Mouse (Mus musculus) heart, embryonic 10.5 days (tissue): ENCODE results near the gene 2210407C18Rik. TPM values are rescaled to one million over a fixed set of nuclear protein-coding genes. Genes with fewer than 3 reads are reported as not detected.

Experiments used
- DNase-seq: peaks from one replicate; pipeline ENCODE4 v3.0.0-alpha.2; 2017; ENCODE audit warnings: low spot score
- H3K27ac ChIP-seq: fragments of 300-500 bp; sonication (generic); 2 replicates; pipeline ENCODE4 v1.5.1; 2016; ENCODE audit warnings: mild to moderate bottlenecking
- H3K27me3 ChIP-seq: fragments of 300-500 bp; sonication (generic); 2 replicates; pipeline ENCODE4 v1.6.1; 2016; ENCODE audit warnings: mild to moderate bottlenecking; ENCODE audit not compliant: poor library complexity, insufficient read depth, severe bottlenecking
- H3K36me3 ChIP-seq: fragments of 300-500 bp; sonication (generic); 2 replicates; pipeline ENCODE4 v1.6.1; 2016; ENCODE audit warnings: mild to moderate bottlenecking, moderate library complexity
- H3K4me1 ChIP-seq: fragments of 300-500 bp; sonication (generic); 2 replicates; pipeline ENCODE4 v1.6.1; 2016; ENCODE audit warnings: mild to moderate bottlenecking
- H3K4me3 ChIP-seq: fragments of 300-500 bp; sonication (generic); 2 replicates; pipeline ENCODE4 v1.5.1; 2016; ENCODE audit warnings: mild to moderate bottlenecking, moderate library complexity
- H3K9me3 ChIP-seq: fragments of 300-500 bp; sonication (generic); 2 replicates; pipeline ENCODE4 v1.6.1; 2016; ENCODE audit warnings: mild to moderate bottlenecking, moderate library complexity
- WGBS: fragments of 180-500 bp; shearing (Covaris S2); methylation state at CpG from one replicate; pipeline ENCODE4 v1.1.7; 2016; 5-methylcytosine and 5-hydroxymethylcytosine counted together
- polyA plus RNA-seq: library from polyadenylated mRNA; unstranded; fragments of >200 nt; fragmentation: Nextera tagmentation; extraction: Ambion mirVana; gene quantifications from 2 replicates; pipeline ENCODE4 v1.2.1, GENCODE M21; 2016

The 2210407C18Rik gene
- polyA plus RNA-seq, 1 experiment from 2014 or later, result not detected

- no peaks in the 10 kb centered on the region for H3K4me1 ChIP-seq
- no peak overlapping the region for H3K27ac ChIP-seq
- no peak overlapping the region for H3K4me3 ChIP-seq
- H3K9me3 ChIP-seq, result no peaks in the 10 kb centered on the region
- DNase-seq, result no peak
- WGBS, result 75% methylated on average over 8 of the region's 8 CpGs
- no peaks in the 10 kb centered on the region for H3K27me3 ChIP-seq
- no peaks in the 10 kb centered on the region for H3K36me3 ChIP-seq
These were observed 37.2 kb downstream of the 2210407C18Rik start for GRCm38 (mm10) chr11:58578636-58579035.

DNA sequence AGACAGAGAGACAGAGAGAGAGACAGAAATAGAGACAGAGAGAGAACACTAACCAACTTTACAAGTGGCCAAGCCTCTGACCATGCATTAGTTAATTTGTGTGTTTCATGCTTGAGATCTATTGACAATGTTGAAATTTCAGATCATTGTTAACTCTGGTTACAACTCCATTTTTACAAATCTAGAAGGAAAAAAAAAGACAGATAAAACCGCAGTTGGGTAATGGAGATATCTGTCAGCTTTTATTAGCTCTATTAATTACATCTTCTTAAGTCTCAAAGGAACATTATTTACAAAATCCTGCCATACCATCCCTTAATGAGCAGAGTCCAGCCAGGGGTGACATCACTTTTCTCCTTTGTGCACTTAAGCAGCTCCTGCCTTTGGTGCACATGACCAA, 38.4 kb downstream of the 2210407C18Rik start, which contains the start of gene Olfr325:
Gene Olfr325, plus strand, starts transcription at position 301 of the 400 bp plus-strand sequence.
- no peaks in the 10 kb centered on the region for H3K4me1 ChIP-seq
- no peak for DNase-seq
- no peaks in the 10 kb centered on the region for H3K9me3 ChIP-seq
- no peaks in the 10 kb centered on the region for H3K36me3 ChIP-seq
- H3K27ac ChIP-seq, result no peak within 1 kb of the TSS
- 78% methylated on average over 1 of the region's 1 CpGs for WGBS
- no peaks in the 10 kb centered on the region for H3K27me3 ChIP-seq
- H3K4me3 ChIP-seq, result no peak within 1 kb of the TSS

DNA sequence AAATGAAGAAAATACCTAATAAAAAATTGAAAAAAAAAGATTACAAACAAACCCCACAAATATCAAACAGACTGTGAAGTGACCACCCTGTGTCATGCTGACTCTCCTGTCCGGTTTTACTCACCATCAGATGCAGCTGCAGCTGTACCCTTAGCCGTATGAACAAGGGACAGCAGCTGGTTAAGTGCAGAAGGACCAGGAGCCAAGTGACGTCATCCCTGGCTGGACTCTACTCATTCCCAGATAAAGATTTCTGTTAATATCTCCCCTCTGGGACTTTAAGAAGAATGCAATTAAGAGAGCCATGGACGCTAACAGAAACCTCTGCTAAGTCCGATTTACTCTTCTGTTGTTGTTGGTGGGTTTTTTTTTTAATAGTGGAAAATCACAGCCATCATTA, 45.5 kb downstream of the 2210407C18Rik start, which contains the start of gene Olfr224:
Gene Olfr224, minus strand, starts transcription at position 149 of the 400 bp plus-strand sequence.
- H3K27ac ChIP-seq, result no peak within 1 kb of the TSS
- WGBS, result 67% methylated on average over 5 of the region's 5 CpGs
- no peak for DNase-seq
- no peaks in the 10 kb centered on the region for H3K4me1 ChIP-seq
- H3K36me3 ChIP-seq, result no peaks in the 10 kb centered on the region
- no peaks in the 10 kb centered on the region for H3K27me3 ChIP-seq
- no peaks in the 10 kb centered on the region for H3K9me3 ChIP-seq
- no peak within 1 kb of the TSS for H3K4me3 ChIP-seq

Other genes with a start within 250 kb of the 2210407C18Rik start
- not detected in 2 replicates for gene Lypd8, start 237.0 kb downstream of the 2210407C18Rik start, polyA plus RNA-seq
- not detected in 2 replicates for gene 1810065E05Rik, start 195.0 kb downstream of the 2210407C18Rik start, polyA plus RNA-seq
- gene Gm12253, start 183.5 kb downstream of the 2210407C18Rik start, polyA plus RNA-seq, result not detected in 2 replicates
- not detected in 2 replicates for gene Lypd9, start 163.2 kb downstream of the 2210407C18Rik start, polyA plus RNA-seq
- gene Olfr30, start 153.8 kb downstream of the 2210407C18Rik start, polyA plus RNA-seq, result not detected in 2 replicates
- not detected in 2 replicates for gene Olfr332, start 123.5 kb downstream of the 2210407C18Rik start, polyA plus RNA-seq
- gene Olfr331, start 113.5 kb downstream of the 2210407C18Rik start, polyA plus RNA-seq, result not detected in 2 replicates
- not detected in 2 replicates for gene Olfr330, start 81.2 kb downstream of the 2210407C18Rik start, polyA plus RNA-seq
- gene Olfr329-ps, start 69.7 kb downstream of the 2210407C18Rik start, polyA plus RNA-seq, result not detected in 2 replicates
- gene Olfr328, start 60.4 kb downstream of the 2210407C18Rik start, polyA plus RNA-seq, result 0.08 TPM in 1 of 2 replicates, not detected in the other
- gene Olfr224, start 45.5 kb downstream of the 2210407C18Rik start, polyA plus RNA-seq, result not detected in 2 replicates
- not detected in 2 replicates for gene Olfr325, start 38.3 kb downstream of the 2210407C18Rik start, polyA plus RNA-seq
- gene Olfr324, start 21.0 kb downstream of the 2210407C18Rik start, polyA plus RNA-seq, result not detected in 2 replicates
- not detected in 2 replicates for gene Olfr323, start 14.4 kb upstream of the 2210407C18Rik start, polyA plus RNA-seq
- gene Trim58, start 24.4 kb upstream of the 2210407C18Rik start, polyA plus RNA-seq, result 1.1 and 1.2 TPM in 2 replicates
- not detected in 2 replicates for gene Olfr322, start 42.7 kb upstream of the 2210407C18Rik start, polyA plus RNA-seq
- gene Olfr320, start 65.0 kb upstream of the 2210407C18Rik start, polyA plus RNA-seq, result not detected in 2 replicates
- gene Olfr319, start 83.1 kb upstream of the 2210407C18Rik start, polyA plus RNA-seq, result not detected in 2 replicates
- not detected in 2 replicates for gene Olfr318, start 107.9 kb upstream of the 2210407C18Rik start, polyA plus RNA-seq
- gene Olfr317, start 123.1 kb upstream of the 2210407C18Rik start, polyA plus RNA-seq, result not detected in 2 replicates
- not detected in 2 replicates for gene Olfr316, start 136.7 kb upstream of the 2210407C18Rik start, polyA plus RNA-seq
- not detected in 2 replicates for gene Olfr315, start 157.1 kb upstream of the 2210407C18Rik start, polyA plus RNA-seq
- not detected in 2 replicates for gene Olfr314, start 166.9 kb upstream of the 2210407C18Rik start, polyA plus RNA-seq
- 1.0 and 1.4 TPM in 2 replicates for gene Fam183b, start 185.9 kb upstream of the 2210407C18Rik start, polyA plus RNA-seq
- not detected in 2 replicates for gene Olfr313, start 198.9 kb upstream of the 2210407C18Rik start, polyA plus RNA-seq
- gene Olfr312, start 213.2 kb upstream of the 2210407C18Rik start, polyA plus RNA-seq, result 0.04 TPM in 1 of 2 replicates, not detected in the other
- not detected in 2 replicates for gene Olfr311, start 223.2 kb upstream of the 2210407C18Rik start, polyA plus RNA-seq
- 4.4 and 7.4 TPM in 2 replicates for gene Gm12258, start 231.1 kb upstream of the 2210407C18Rik start, polyA plus RNA-seq